Mouse (Mus musculus) G1E (cell line): ENCODE data around the gene Rgs5. TPM values are rescaled to one million over a fixed set of nuclear protein-coding genes. Genes with fewer than 3 reads are reported as not detected.
A peak's percentile ranks its signal among the peaks of the same experiment; 100 is the strongest.

Source experiments
- ATAC-seq: 2 replicates; pipeline ENCODE4 v1.8.0; 2016; ENCODE audit warnings: mild to moderate bottlenecking; ENCODE audit not compliant: insufficient number of reproducible peaks, poor library complexity, low FRiP score, severe bottlenecking; ENCODE audit errors: extremely low read depth
- DNase-seq: peaks from one replicate; pipeline ENCODE4 v3.0.0; 2012; ENCODE audit warnings: low spot score
- H3K27me3 ChIP-seq: 2 replicates; pipeline ENCODE4 v1.6.1; 2012; ENCODE audit warnings: mild to moderate bottlenecking, low read length, inconsistent platforms; ENCODE audit not compliant: insufficient read depth
- H3K36me3 ChIP-seq: replicated peaks from 2 replicates; pipeline ENCODE3; 2012; ENCODE audit warnings: mild to moderate bottlenecking, inconsistent platforms
- H3K4me1 ChIP-seq: 2 replicates; pipeline ENCODE4 v1.6.1; 2012; ENCODE audit warnings: low read depth, low read length, inconsistent platforms, mixed read lengths; ENCODE audit not compliant: insufficient read depth
- H3K4me3 ChIP-seq: 2 replicates; pipeline ENCODE4 v1.5.1; 2012; ENCODE audit warnings: low read depth, mild to moderate bottlenecking, inconsistent platforms, low read length, moderate library complexity, mixed read lengths
- H3K9me3 ChIP-seq: replicated peaks from 2 replicates; pipeline ENCODE4 v1.6.1; 2012; ENCODE audit warnings: inconsistent platforms
- CTCF ChIP-seq: IDR thresholded peaks from 2 replicates; pipeline ENCODE4 v1.5.1; 2012; ENCODE audit warnings: low read depth, low read length, inconsistent platforms, mixed read lengths
- GATA1 ChIP-seq: IDR thresholded peaks from 2 replicates; pipeline ENCODE4 v1.6.1; 2012; ENCODE audit warnings: borderline replicate concordance, low read length, inconsistent platforms, mixed read lengths
- GATA2 ChIP-seq: IDR thresholded peaks from 2 replicates; pipeline ENCODE4 v1.6.1; 2012; ENCODE audit warnings: low read depth, low read length, inconsistent platforms, borderline replicate concordance
- POLR2AphosphoS5 ChIP-seq: IDR thresholded peaks from 2 replicates; pipeline ENCODE4 v1.6.1; 2012; ENCODE audit warnings: low read depth, low read length, inconsistent platforms; ENCODE audit not compliant: insufficient replicate concordance
- TAL1 ChIP-seq: conservative IDR thresholded peaks from 2 replicates; pipeline ENCODE4 v1.6.1; 2012; ENCODE audit warnings: low read depth, low read length, inconsistent platforms, mixed read lengths
- polyA plus RNA-seq: library from polyadenylated mRNA; stranded (reverse); fragments of >175 nt; gene quantifications from 2 replicates; pipeline ENCODE4 v1.2.3, GENCODE M21; 2012
- total RNA-seq, 2 experiments: library from RNA; stranded (forward) in 1 of 2; stranded (reverse) in 1 of 2; fragments of 200-1000 nt in 1 of 2; fragments of >200 nt in 1 of 2; fragmentation: Nextera tagmentation in 1 of 2; gene quantifications; 2 replicates each; pipeline ENCODE4 v1.2.3; 2014 to 2017

Gene Rgs5
- total and polyA plus RNA-seq, 3 experiments, result 0.16 TPM; not detected in 2

DNA sequence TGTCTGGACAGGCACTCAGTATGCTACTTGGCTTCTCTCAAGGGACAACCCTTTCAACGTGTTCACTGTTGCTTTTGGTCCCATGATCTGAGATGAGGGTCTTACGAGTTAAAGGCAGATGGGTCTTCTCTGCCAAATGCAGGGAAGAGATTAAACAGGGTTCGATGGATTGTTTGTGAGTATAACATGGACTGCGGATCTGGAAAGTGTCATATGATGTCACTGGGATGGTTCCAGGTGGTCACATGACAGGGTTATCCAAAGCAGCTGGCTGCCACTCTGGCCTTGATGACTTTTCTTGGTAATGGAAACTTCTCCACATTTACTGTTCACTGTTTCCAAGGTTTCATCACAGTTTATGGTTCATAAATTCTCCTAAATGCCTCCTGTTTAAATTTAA is 12.0 kb downstream of the Rgs5 start:
- TF ChIP-seq POLR2AphosphoS5 (no peak), GATA1 (no peak), CTCF (no peak), GATA2 (no peak), TAL1 (no peak)
- ATAC-seq (no peak), DNase-seq (no peak)
- Histone ChIP-seq H3K27me3 (no peaks in the 10 kb centered on the region), H3K4me3 (no peak overlapping the region), H3K9me3 (peaks cover 4% of the 10 kb centered on the region; the same call in 1 of the 2 replicates), H3K4me1 (no peaks in the 10 kb centered on the region), H3K36me3 (no peaks in the 10 kb centered on the region)

DNA sequence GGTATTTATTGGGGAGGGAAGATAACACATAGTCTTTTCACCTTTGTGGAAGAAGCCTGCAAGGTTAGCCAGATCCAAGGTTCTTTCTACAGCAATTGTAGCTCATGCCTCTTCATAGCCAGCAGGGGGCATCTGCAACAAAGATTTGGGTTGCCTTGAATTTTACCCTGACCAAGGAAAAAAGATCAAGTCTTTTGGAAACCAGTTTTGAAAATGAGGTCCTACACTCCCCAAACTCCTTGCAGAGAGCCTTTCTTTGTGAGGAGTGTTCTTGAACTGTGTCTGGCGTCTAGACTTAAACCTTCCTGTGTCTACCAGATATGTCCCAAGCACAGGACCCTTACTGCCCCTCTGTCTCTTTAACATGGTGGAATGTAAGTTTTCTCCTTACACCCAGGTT is 15.4 kb downstream of the Rgs5 start:
- no peaks in the 10 kb centered on the region for H3K4me1 ChIP-seq
- no peak overlapping the region for H3K4me3 ChIP-seq
- no peaks in the 10 kb centered on the region for H3K36me3 ChIP-seq
- peaks cover 4% of the 10 kb centered on the region; the same call in 1 of the 2 replicates for H3K9me3 ChIP-seq
- TF ChIP-seq TAL1 (no peak), CTCF (no peak), GATA2 (no peak), POLR2AphosphoS5 (no peak), GATA1 (no peak)
- ATAC-seq, result no peak
- no peak for DNase-seq
- no peaks in the 10 kb centered on the region for H3K27me3 ChIP-seq

DNA sequence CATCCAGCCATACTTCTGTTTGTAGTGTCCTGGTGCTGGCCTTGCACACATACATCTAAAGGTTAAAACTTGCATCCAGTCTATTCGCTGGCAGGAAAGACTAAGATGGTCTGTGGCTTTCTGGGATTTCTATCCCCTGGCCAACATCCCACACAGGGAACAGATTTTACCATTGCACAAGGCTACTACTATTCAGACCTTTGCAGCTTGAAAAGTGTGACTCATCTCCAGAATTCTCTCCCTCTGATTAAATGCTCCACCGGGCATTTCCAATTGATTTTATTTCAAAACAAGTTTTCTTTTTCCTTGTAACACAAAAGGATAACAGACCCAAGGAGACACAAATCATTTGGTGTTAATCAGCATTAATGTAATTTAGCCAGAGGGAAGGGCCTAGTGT is 16.5 kb downstream of the Rgs5 start:
- Histone ChIP-seq H3K4me3 (no peak overlapping the region), H3K27me3 (no peaks in the 10 kb centered on the region), H3K36me3 (no peaks in the 10 kb centered on the region), H3K4me1 (no peaks in the 10 kb centered on the region), H3K9me3 (peaks cover 2% of the 10 kb centered on the region; the same call in 1 of the 2 replicates)
- ATAC-seq (no peak), DNase-seq (no peak)
- no peak for TF ChIP-seq GATA1
- no peak for TF ChIP-seq TAL1
- no peak for TF ChIP-seq GATA2
- no peak for TF ChIP-seq CTCF

DNA sequence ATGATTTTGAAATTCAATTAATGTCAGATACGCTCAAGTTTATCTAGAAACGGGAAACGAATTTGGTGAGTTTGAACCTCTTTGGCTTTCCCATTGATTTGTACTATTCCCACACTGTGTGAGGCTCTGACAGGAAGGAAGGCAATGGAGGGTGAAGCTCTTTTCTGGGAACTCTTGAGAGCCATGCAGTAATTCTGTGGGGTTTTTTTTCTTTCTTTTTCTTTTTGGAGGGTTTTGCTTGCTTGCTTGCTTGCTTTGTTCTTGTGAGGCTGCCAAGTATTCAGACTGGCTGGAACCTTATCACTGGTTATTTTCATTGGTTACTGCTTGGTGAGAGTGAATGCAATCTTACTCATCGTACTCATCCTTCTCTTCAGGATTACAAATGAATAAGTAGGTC is 17.0 kb downstream of the Rgs5 start:
- no peak for ATAC-seq
- DNase-seq, result no peak
- H3K4me3 ChIP-seq, result no peak overlapping the region
- H3K36me3 ChIP-seq, result no peaks in the 10 kb centered on the region
- TF ChIP-seq POLR2AphosphoS5 (no peak), GATA1 (no peak), GATA2 (no peak), CTCF (no peak), TAL1 (no peak)
- peaks cover 2% of the 10 kb centered on the region; the same call in 1 of the 2 replicates for H3K9me3 ChIP-seq
- no peaks in the 10 kb centered on the region for H3K27me3 ChIP-seq
- no peaks in the 10 kb centered on the region for H3K4me1 ChIP-seq

DNA sequence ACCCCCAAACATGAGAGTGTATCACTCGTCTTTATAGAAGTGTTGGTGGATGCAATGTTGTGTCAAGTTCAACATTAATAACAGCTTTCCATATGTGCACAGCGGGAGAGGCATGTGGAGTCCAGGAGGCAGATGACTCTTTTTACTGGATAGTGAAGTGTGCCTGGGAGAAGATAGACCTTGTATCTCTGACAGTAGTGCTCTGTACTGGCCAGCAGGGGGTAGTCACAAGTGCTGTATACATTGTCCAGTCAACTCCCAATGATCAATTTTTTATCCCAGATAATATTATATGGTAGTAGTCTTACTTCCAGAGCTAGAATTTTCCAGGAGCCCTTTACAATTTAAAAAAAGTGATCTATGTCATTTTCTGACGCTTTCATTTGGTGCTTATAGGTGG is 18.8 kb downstream of the Rgs5 start:
- ATAC-seq, result 0 out of 2 replicates have a peak, but pooled peaks have one; percentile 45
- Histone ChIP-seq H3K4me3 (no peak overlapping the region), H3K4me1 (no peaks in the 10 kb centered on the region), H3K36me3 (no peaks in the 10 kb centered on the region), H3K9me3 (no peaks in the 10 kb centered on the region; the same call in 1 of the 2 replicates), H3K27me3 (no peaks in the 10 kb centered on the region)
- DNase-seq, result no peak
- TF ChIP-seq GATA2 (no peak), TAL1 (no peak), POLR2AphosphoS5 (no peak), CTCF (no peak), GATA1 (no peak)

DNA sequence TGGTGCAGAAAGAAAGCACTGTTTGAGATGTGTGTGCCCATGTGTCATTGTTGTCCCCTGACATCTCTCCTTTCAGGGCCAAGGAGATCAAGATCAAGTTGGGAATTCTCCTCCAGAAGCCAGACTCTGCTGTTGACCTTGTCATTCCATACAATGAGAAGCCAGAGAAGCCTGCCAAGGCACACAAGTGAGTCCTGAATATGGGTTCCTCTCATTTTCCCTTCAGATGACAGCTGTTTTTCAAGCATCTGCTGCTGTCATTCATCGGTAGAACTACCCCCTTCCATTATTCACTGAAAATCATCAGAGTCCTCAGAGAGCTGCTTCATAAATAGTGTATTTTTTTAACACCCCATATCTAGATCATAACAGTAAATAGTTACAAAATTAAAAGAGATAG is 21.4 kb downstream of the Rgs5 start:
- Histone ChIP-seq H3K4me3 (no peak overlapping the region), H3K9me3 (peaks cover 7% of the 10 kb centered on the region; the same call in 1 of the 2 replicates), H3K36me3 (no peaks in the 10 kb centered on the region), H3K4me1 (no peaks in the 10 kb centered on the region), H3K27me3 (no peaks in the 10 kb centered on the region)
- ATAC-seq, result no peak
- TF ChIP-seq CTCF, result no peak
- no peak for TF ChIP-seq POLR2AphosphoS5
- no peak for TF ChIP-seq GATA2
- no peak for TF ChIP-seq GATA1
- no peak for TF ChIP-seq TAL1
- no peak for DNase-seq
